Mouse (Mus musculus): ENCODE results near the gene Zfp974.
"Not testable (repeated sequence)": the region's sequence is repeated elsewhere in the genome, so short reads cannot be mapped to it uniquely, and the experiment has no call there.

Gene Zfp974

DNA sequence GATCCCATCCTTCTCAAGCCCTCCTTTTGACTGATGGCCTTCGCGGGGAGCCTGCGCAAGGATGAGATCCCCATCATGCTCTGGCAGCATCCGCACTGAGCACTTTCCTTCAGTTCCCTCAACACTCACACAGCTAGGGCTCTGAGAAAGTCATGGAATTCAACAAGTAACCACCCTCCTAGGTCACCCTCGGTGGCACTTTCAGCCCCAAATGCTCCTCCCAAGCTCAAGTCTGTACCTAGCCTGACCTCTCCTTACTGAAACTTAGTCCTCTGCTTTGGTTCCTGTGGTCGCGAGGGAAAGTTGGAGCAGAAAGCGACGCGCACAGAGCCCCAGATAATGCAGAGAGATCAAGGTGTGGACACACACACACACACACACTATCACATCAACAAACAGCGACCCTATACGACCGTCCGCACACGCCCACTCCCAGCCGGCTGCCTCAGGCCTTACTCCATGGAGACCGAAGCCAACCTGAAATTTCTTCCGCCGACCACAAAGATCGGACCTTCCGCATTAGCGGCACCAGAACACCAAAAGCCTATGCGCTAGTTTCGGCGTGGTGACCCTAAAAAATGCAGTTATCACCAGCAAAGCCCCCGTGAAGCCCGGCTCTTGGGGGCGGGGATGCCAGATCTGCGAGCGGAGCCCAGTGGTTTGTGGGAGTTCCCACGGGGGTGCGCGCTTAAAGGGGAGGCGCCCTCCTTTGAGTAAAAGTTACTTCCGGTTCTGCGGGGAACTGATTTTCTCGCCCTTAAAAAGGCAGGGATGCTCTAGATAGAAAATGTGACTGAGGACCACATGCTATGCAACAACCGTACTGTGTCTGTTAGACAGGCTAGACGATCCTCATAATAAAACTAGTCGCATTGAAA lies at the start of gene Zfp974:
Gene Zfp974, minus strand, starts transcription at position 643 of the 878 bp plus-strand sequence.
- peak; percentile 46 for DNase-seq

- DNase-seq: not testable (repeated sequence)
These were observed 20.2 kb upstream of the Zfp974 start for GRCm38 (mm10) chr7:27949451-27949850.

- DNase-seq: not testable (repeated sequence)
These were observed 12.6 kb upstream of the Zfp974 start for GRCm38 (mm10) chr7:27941869-27942268.

DNA sequence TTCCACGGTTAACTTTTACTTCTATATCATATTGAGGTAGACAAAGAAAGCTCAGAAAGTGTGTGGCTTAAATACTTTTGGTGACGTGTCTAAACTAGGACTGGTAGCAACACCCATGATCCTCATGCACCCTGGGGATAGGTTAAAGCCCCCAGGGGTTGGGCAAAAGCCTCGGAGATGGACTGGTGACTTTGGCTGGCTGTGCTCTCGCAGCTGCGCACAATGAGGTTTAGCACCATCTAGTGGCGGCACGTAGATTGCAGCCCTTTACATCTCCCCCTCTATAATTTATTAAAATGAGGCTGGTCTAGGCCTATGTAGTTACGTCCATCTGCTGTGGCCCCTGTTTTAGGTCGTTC lies 4.5 kb upstream of the Zfp974 start:
- DNase-seq: not testable (repeated sequence)

DNA sequence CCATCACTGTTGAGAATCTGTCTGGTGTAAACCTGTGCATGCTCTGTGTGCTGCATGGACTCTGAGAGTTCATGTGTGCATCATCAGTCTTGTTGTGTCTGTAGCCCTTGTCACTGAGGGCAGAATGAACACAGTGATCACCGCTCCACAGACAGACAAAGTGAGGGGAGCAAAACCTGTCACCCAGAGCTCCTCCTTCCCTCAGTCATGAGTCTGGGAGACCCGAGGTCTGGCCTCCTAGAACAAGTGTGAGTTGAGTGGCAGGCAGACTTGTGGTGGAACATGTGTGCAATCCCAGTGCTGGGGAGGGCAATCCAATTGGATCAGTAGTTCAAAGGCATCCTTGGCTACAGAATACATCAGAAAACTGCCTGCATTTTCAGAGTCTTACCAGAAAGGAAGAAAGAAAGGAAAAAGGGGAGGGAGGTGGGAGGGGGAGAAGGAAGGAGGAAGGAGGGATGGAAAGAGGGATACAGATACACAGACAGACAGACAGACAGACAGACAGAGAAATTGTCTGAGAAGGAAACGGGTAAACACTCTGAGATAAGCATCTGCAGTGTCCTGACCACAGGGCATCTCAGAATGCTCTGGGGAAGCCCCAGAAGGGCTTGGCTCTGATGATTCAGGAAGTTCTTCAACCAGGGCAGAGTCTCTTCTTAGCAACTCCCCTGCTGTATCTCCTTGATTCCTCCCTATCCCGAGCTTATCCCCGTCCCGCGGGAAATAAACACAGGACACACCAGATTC lies 4.0 kb upstream of the Zfp974 start:
- no peak for DNase-seq

DNA sequence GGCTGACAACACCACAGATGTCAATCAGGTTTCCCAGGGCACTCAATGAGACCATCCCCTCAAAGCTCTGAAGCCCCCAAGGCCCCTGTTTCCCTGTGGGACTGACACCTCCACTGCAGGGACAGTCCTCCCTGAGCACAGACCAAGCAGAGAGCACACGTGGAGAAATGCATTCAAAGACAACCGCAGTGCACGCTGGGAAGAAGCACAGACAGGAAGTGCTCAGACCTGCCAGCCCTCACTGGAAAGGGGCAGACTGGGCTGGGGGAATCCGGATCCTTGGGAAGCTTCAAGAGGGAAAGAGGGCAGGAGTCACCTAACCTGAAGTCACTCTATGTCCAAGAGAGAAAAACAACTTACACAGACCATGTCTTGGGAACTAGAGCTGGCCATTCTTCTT lies 2.2 kb downstream of the Zfp974 start:
- not testable (repeated sequence) for DNase-seq

GRCm38 (mm10) chr7:27910952-27911351 lies 18.3 kb downstream of the Zfp974 start:
- not testable (repeated sequence) for DNase-seq

DNA sequence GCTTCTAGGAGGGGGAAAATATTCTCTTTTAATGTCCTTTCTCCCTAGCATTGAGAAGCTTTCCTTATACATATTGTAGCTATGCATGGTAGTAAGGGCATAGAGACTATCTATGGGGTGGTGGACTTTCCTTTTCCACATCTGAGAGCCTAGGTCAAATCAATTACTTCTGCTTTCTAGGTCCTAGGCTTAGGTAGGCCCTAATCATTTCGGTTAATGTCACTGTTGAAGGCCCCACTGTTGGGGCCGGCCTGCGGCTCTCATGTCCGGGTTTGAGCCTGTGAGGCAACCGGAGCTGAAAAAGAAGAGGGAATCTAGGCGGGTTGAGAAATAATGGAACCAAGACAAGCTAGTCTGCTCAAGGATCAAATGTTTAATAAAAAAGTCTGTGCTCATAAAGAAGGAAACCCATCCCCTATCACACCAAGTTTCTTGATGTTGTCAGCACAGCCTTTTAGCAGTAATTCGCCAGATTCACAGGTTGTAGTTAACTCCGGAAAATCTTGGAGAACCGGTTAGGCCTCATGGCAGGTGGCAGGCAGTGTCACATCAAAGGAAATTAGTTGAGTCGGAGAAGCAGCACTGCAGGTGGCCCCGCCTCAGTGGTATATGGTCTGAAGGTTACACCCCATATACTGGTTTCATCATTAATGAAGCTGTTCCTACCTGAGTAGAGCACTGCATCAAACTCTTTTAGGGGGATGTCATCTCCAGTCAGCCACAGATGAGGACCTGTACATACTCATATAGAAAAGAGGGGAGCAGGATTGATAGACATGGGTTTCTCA lies 24.0 kb downstream of the Zfp974 start:
- no peak for DNase-seq

GRCm38 (mm10) chr7:27900601-27901000 lies 28.7 kb downstream of the Zfp974 start:
- DNase-seq: no peak

- DNase-seq: no peak
These were observed 47.5 kb downstream of the Zfp974 start for GRCm38 (mm10) chr7:27881721-27882120.

DNA sequence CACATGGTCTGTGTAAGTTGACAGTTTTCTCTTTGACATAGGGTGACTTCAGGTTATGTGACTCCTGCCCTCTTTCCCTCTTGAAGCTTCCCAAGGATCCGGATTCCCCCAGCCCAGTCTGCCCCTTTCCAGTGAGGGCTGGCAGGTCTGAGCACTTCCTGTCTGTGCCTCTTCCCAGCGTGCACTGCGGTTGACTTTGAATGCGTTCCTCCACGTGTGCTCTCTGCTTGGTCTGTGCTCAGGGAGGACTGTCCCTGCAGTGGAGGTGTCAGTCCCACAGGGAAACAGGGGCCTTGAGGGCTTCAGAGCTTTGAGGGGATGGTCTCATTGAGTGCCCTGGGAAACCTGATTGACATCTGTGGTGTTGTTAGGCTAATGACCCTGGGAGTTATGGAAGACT lies 66.7 kb downstream of the Zfp974 start:
- DNase-seq: not testable (repeated sequence)

DNA sequence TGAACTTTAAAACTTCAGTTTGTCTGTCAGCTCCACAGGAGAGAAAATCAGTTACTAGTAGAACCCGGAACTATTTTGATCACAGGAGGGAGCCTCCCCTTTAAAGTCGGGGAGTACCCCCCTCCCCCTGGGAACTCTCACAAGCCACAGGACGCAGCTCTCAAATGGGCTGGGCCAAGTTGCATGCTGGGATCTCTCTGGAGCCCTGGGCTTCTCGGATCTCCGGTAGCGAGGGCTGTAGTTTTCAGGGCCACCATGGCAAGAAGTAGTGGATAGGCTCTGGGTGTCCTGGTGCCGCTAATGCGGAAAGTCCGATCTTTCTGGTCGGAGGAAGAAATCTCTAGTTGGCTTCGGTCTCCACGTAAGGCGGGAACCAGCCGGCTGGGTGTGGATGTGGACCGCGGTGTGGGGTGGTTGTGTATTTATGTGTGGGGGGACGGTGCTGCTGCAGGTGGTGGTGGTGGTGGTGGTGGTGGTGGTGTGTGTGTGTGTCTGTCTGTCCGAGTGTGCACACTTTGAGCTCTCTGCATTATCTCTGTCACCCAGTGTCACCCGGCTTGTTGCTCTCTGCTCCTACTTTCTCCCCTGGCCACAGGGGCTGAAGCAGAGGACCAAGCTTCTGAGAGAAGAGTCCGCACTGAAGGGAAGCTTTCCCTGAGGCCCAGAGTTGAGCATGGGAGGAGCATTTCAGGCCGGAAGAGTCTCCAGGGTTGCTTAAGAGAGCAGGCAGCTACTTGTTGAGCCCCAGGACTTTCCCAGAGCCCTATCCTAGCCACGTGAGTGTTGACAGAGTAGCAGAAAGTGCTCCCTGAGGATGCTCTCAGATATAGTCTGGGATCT lies 68.6 kb downstream of the Zfp974 start:
- DNase-seq: no peak

DNA sequence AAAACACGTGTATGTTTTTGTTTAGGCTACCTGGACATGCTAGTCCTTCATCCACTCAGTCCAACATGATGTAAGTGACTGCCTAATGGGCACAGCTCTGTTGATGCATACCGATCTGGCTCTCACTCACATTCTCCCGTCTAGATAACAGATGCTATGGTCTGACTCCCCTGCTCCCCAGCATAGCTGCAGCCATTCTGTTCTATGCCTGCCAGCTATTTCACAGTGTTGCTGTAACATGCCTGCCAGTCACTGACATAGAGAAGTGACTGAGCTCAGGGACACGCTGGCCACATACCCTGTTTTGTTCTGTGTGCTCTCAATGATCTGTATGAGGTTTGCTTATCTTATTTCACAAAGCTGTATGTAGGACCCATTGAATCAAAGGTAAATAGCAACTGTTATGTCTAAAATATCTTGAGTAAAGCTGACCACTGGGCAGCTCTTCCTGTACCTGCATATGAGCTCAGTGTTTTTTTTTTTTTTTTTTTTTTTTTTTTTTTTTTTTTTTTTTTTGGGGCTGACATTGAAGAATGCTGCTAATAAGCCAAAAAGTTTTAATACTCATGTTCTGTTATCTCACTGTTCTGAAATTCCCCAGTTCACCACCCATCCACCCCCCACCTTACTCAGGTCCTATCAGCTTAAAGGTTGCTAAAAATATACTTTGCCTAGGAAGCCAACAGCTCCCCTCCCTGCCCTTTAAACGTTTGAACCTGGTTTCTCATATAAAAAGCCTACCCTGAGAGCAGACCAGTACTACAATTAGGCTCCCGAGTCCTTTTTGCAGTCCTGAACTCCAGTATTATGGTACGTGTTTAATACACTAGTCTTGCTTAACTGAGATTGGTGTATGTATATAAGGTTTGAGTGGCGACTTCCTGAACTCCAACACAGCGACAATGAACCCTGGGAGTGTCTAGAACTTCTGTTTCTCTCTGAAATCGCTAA lies 69.7 kb downstream of the Zfp974 start:
- no peak for DNase-seq

Measured in cerebellum, adult 11-12 months (tissue).